Mouse (Mus musculus) limb, embryonic 14.5 days (tissue): ENCODE measurements around the gene Rnaseh2b. TPM values are rescaled to one million over a fixed set of nuclear protein-coding genes. Genes with fewer than 3 reads are reported as not detected.

ENCODE experiments used
- ATAC-seq: fragments of 200-750 bp; cut with Nextera tagmentation; 2 replicates; pipeline ENCODE4 v1.8.0; 2017; ENCODE audit warnings: low read depth, moderate number of reproducible peaks, moderate TSS enrichment; ENCODE audit not compliant: low FRiP score
- DNase-seq: peaks from one replicate; pipeline ENCODE4 v3.0.0-alpha.2; 2015; ENCODE audit warnings: low spot score
- H3K27ac ChIP-seq: fragments of 300-500 bp; sonication (generic); replicated peaks from 2 replicates; pipeline ENCODE4 v1.5.1; 2014; ENCODE audit warnings: low read depth, mild to moderate bottlenecking, low read length, moderate library complexity, mixed read lengths
- H3K27me3 ChIP-seq: fragments of 300-500 bp; sonication (generic); 2 replicates; pipeline ENCODE4 v1.6.1; 2014; ENCODE audit warnings: low read length, mixed read lengths; ENCODE audit not compliant: control insufficient read depth, insufficient read depth
- H3K36me3 ChIP-seq: fragments of 300-500 bp; sonication (generic); 2 replicates; pipeline ENCODE4 v1.6.1; 2014; ENCODE audit warnings: mild to moderate bottlenecking, low read length, moderate library complexity, mixed read lengths; ENCODE audit not compliant: control insufficient read depth, insufficient read depth
- H3K4me1 ChIP-seq: fragments of 300-500 bp; sonication (generic); 2 replicates; pipeline ENCODE4 v1.6.1; 2014; ENCODE audit warnings: antibody characterized with exemption, low read length, mixed read lengths; ENCODE audit not compliant: control insufficient read depth, insufficient read depth
- H3K4me2 ChIP-seq: fragments of 300-500 bp; sonication (generic); replicated peaks from 2 replicates; pipeline ENCODE4 v1.6.1; 2014; ENCODE audit warnings: low read depth, mild to moderate bottlenecking, low read length, moderate library complexity; ENCODE audit not compliant: severe bottlenecking
- H3K4me3 ChIP-seq: fragments of 300-500 bp; sonication (generic); replicated peaks from 2 replicates; pipeline ENCODE4 v1.5.1; 2014; ENCODE audit warnings: low read length
- H3K9ac ChIP-seq: fragments of 300-500 bp; sonication (generic); 2 replicates; pipeline ENCODE4 v1.6.1; 2014; ENCODE audit warnings: mild to moderate bottlenecking, low read depth, low read length, moderate library complexity; ENCODE audit not compliant: severe bottlenecking
- H3K9me3 ChIP-seq: fragments of 300-500 bp; sonication (generic); 2 replicates; pipeline ENCODE4 v1.6.1; 2016; ENCODE audit warnings: low read length; ENCODE audit not compliant: control insufficient read depth
- POLR2A ChIP-seq: fragments of 200-500 bp; IDR thresholded peaks from 2 replicates; pipeline ENCODE4 v1.8.0; 2012; ENCODE audit warnings: inconsistent platforms, mild to moderate bottlenecking, moderate library complexity, borderline replicate concordance; ENCODE audit not compliant: insufficient read depth, insufficient read length; ENCODE audit errors: extremely low read depth
- WGBS: fragments of 180-500 bp; shearing (Covaris S2); extraction: QIAGEN DNeasy Blood & Tissue Kit; methylation state at CpG from one replicate; pipeline ENCODE4 v1.1.7; 2014; 5-methylcytosine and 5-hydroxymethylcytosine counted together
- polyA plus RNA-seq, 2 experiments: library from polyadenylated mRNA; depleted of rRNA in 1 of 2; stranded (reverse) in 1 of 2; unstranded in 1 of 2; fragments of >200 nt; fragmentation: Nextera tagmentation in 1 of 2; extraction: Ambion mirVana in 1 of 2; gene quantifications; 2 replicates each; pipeline versions ENCODE4 v1.2.1 to v1.2.3; 2012 to 2014

The Rnaseh2b gene
- polyA plus RNA-seq, 2 experiments = 29.6 to 58.8 TPM

GRCm38 (mm10) chr14:62291406-62291987, 892 bp upstream of the Rnaseh2b start:
- 97% methylated on average over 1 of the region's 1 CpGs for WGBS
- no peaks in the 10 kb centered on the region for H3K9me3 ChIP-seq
- no peaks in the 10 kb centered on the region for H3K27me3 ChIP-seq
- H3K4me1 ChIP-seq = peaks cover 10% of the 10 kb centered on the region
- no peak for TF ChIP-seq POLR2A
- DNase-seq (no peak), ATAC-seq (no peak)
- H3K27ac ChIP-seq = no peak overlapping the region
- no peak overlapping the region for H3K9ac ChIP-seq
- H3K4me2 ChIP-seq = no peak overlapping the region
- no peak overlapping the region for H3K4me3 ChIP-seq
- H3K36me3 ChIP-seq = no peaks in the 10 kb centered on the region

GRCm38 (mm10) chr14:62292166-62292487, 262 bp upstream of the Rnaseh2b start:
- H3K9ac ChIP-seq = peak overlapping the region; percentile 64
- no peaks in the 10 kb centered on the region for H3K36me3 ChIP-seq
- no peaks in the 10 kb centered on the region for H3K27me3 ChIP-seq
- no peaks in the 10 kb centered on the region for H3K9me3 ChIP-seq
- peak; percentile 15; the same call in 1 of the 2 replicates for ATAC-seq
- H3K4me2 ChIP-seq = peak overlapping the region; percentile 98
- no peak for DNase-seq
- 44% methylated on average over 7 of the region's 7 CpGs for WGBS
- peak overlapping the region; percentile 43 for H3K4me3 ChIP-seq
- no peak overlapping the region for H3K27ac ChIP-seq
- peaks cover 10% of the 10 kb centered on the region for H3K4me1 ChIP-seq
- TF ChIP-seq POLR2A = no peak

- no peaks in the 10 kb centered on the region for H3K27me3 ChIP-seq
Measured at GRCm38 (mm10) chr14:62298808-62299207, 6.4 kb downstream of the Rnaseh2b start.

GRCm38 (mm10) chr14:62300031-62300430, 7.6 kb downstream of the Rnaseh2b start:
- WGBS = 76% methylated on average over 3 of the region's 3 CpGs
- no peak overlapping the region for H3K27ac ChIP-seq
- no peak overlapping the region for H3K4me3 ChIP-seq
- H3K27me3 ChIP-seq = no peaks in the 10 kb centered on the region
- no peaks in the 10 kb centered on the region for H3K36me3 ChIP-seq
- no peak overlapping the region for H3K9ac ChIP-seq
- no peak for ATAC-seq
- H3K4me1 ChIP-seq = no peaks in the 10 kb centered on the region
- no peaks in the 10 kb centered on the region for H3K9me3 ChIP-seq
- no peak for DNase-seq
- no peak overlapping the region for H3K4me2 ChIP-seq
- TF ChIP-seq POLR2A = no peak

More at GRCm38 (mm10) chr14:62298808-62299207, 6.4 kb downstream of the Rnaseh2b start:
- Histone ChIP-seq H3K36me3 (no peaks in the 10 kb centered on the region), H3K4me2 (no peak overlapping the region), H3K9ac (no peak overlapping the region), H3K4me1 (no peaks in the 10 kb centered on the region), H3K9me3 (no peaks in the 10 kb centered on the region), H3K4me3 (no peak overlapping the region), H3K27ac (no peak overlapping the region)
- WGBS = 80% methylated on average over 1 of the region's 1 CpGs
- no peak for TF ChIP-seq POLR2A
- DNase-seq = no peak
- ATAC-seq = no peak

GRCm38 (mm10) chr14:62307555-62307954, 15.2 kb downstream of the Rnaseh2b start:
- ATAC-seq (peak; percentile 55; the same call in 1 of the 2 replicates), DNase-seq (no peak)
- no peaks in the 10 kb centered on the region for H3K9me3 ChIP-seq
- no peaks in the 10 kb centered on the region for H3K27me3 ChIP-seq
- H3K4me3 ChIP-seq = no peak overlapping the region
- 69% methylated on average over 1 of the region's 1 CpGs for WGBS
- H3K27ac ChIP-seq = no peak overlapping the region
- no peak overlapping the region for H3K4me2 ChIP-seq
- no peak for TF ChIP-seq POLR2A
- no peaks in the 10 kb centered on the region for H3K36me3 ChIP-seq
- H3K9ac ChIP-seq = no peak overlapping the region
- peaks cover 8% of the 10 kb centered on the region; the same call in 1 of the 2 replicates for H3K4me1 ChIP-seq
